Mouse (Mus musculus) liver, adult 2 months (tissue): ENCODE data around the gene Bmpr2. TPM values are rescaled to one million over a fixed set of nuclear protein-coding genes. Genes with fewer than 3 reads are reported as not detected.

ENCODE experiments used
- DNase-seq: peaks from one replicate; pipeline ENCODE4 v3.0.0-alpha.2; 2011; ENCODE audit warnings: low read depth, low spot score; ENCODE audit errors: extremely low read depth
- H3K27ac ChIP-seq: fragments of 200-500 bp; replicated peaks from 2 replicates; pipeline ENCODE4 v1.5.1; 2012; ENCODE audit warnings: low read depth, mild to moderate bottlenecking, control low read depth, inconsistent platforms, low read length; ENCODE audit not compliant: insufficient read depth
- H3K27me3 ChIP-seq: fragments of 200-500 bp; 2 replicates; pipeline ENCODE4 v1.6.1; 2012; ENCODE audit warnings: mild to moderate bottlenecking, moderate library complexity, low read length, inconsistent platforms; ENCODE audit not compliant: control insufficient read depth, insufficient read depth
- H3K36me3 ChIP-seq: fragments of 200-500 bp; 2 replicates; pipeline ENCODE4 v1.6.1; 2012; ENCODE audit warnings: low read length, inconsistent platforms; ENCODE audit not compliant: control insufficient read depth, insufficient read depth
- H3K4me1 ChIP-seq: fragments of 200-500 bp; 2 replicates; pipeline ENCODE4 v1.6.1; 2011; ENCODE audit warnings: low read length; ENCODE audit not compliant: control insufficient read depth, insufficient read depth
- H3K4me3 ChIP-seq: fragments of 200-500 bp; 2 replicates; pipeline ENCODE4 v1.5.1; 2011; ENCODE audit warnings: low read depth, mild to moderate bottlenecking, control low read depth, low read length, moderate library complexity; ENCODE audit not compliant: insufficient read depth
- H3K79me2 ChIP-seq: fragments of 200-500 bp; 2 replicates; pipeline ENCODE4 v1.6.1; 2012; ENCODE audit warnings: inconsistent platforms, mild to moderate bottlenecking, low read length, moderate library complexity; ENCODE audit not compliant: control insufficient read depth, insufficient read depth
- H3K9ac ChIP-seq: fragments of 200-500 bp; 2 replicates; pipeline ENCODE4 v1.6.1; 2012; ENCODE audit warnings: low read depth, mild to moderate bottlenecking, control low read depth, inconsistent platforms, low read length
- CTCF ChIP-seq: fragments of 200-500 bp; IDR thresholded peaks from 2 replicates; pipeline ENCODE4 v1.5.1; 2011; ENCODE audit warnings: low read depth, low read length, control low read depth
- POLR2A ChIP-seq: fragments of 200-500 bp; IDR thresholded peaks from 2 replicates; pipeline ENCODE4 v1.6.1; 2011; ENCODE audit warnings: low read length, control low read depth; ENCODE audit not compliant: insufficient read depth; ENCODE audit errors: extremely low read depth
- WGBS: fragments of 180-500 bp; shearing (Covaris S2); methylation state at CpG from one replicate; pipeline ENCODE4 v1.1.7; 2018; 5-methylcytosine and 5-hydroxymethylcytosine counted together
- polyA plus RNA-seq: library from polyadenylated mRNA; depleted of rRNA; stranded (reverse); fragments of >200 nt; gene quantifications from 2 replicates; pipeline ENCODE4 v1.2.3, GENCODE M21; 2012; rRNA removed
- total RNA-seq: library from RNA; depleted of rRNA; stranded (reverse); fragments of >200 nt; gene quantifications from 2 replicates; pipeline ENCODE4 v1.2.3, GENCODE M21; 2014; rRNA removed

Bmpr2 gene
- total RNA-seq: 16.2 and 16.6 TPM in 2 replicates
- polyA plus RNA-seq: 2.5 and 2.6 TPM in 2 replicates

- Histone ChIP-seq H3K27ac (peak within 1 kb of the TSS; percentile 89), H3K79me2 (peaks cover 5% of the 10 kb centered on the region; the same call in 1 of the 2 replicates), H3K4me1 (peaks cover 4% of the 10 kb centered on the region; the same call in 1 of the 2 replicates), H3K36me3 (no peaks in the 10 kb centered on the region), H3K9ac (peak within 1 kb of the TSS; percentile 96), H3K4me3 (peak within 1 kb of the TSS; percentile 92), H3K27me3 (no peaks in the 10 kb centered on the region)
- WGBS: under 1% methylated on average over 71 of the region's 75 CpGs
- TF ChIP-seq CTCF: no peak; the same call in 1 of the 2 replicates
- peak; percentile 77 for TF ChIP-seq POLR2A
- DNase-seq: peak; percentile 42
Observed at GRCm38 (mm10) chr1:59763164-59763768, at the start of gene Bmpr2. Gene Bmpr2, plus strand, starts transcription at chr1:59763400.

DNA sequence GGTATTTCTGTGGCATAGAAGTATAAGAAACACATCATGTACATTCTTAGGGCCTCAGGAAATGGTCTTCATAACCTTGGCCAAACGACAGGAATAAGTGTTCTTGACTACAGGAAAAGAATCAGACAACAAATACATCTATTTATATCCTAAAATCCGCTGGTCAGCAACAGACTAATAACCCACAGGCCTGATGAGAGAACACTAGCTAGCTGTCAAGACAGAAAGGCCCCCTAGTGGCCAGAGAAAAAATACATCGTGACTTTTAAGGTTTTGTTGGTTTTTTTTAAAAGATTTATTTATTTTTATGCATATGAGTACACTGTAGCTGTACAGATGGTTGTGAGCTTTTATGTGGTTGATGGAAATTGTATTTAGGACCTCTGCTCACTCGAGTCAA lies 43.3 kb upstream of the Bmpr2 start:
- WGBS: 45% methylated on average over 4 of the region's 4 CpGs
- peaks cover 10% of the 10 kb centered on the region for H3K36me3 ChIP-seq
- no peak overlapping the region for H3K9ac ChIP-seq
- no peaks in the 10 kb centered on the region for H3K4me1 ChIP-seq
- no peak overlapping the region for H3K27ac ChIP-seq
- H3K4me3 ChIP-seq: no peak overlapping the region
- no peaks in the 10 kb centered on the region for H3K79me2 ChIP-seq
- H3K27me3 ChIP-seq: no peaks in the 10 kb centered on the region
- no peak for TF ChIP-seq CTCF
- TF ChIP-seq POLR2A: no peak
- peak; percentile 21 for DNase-seq

DNA sequence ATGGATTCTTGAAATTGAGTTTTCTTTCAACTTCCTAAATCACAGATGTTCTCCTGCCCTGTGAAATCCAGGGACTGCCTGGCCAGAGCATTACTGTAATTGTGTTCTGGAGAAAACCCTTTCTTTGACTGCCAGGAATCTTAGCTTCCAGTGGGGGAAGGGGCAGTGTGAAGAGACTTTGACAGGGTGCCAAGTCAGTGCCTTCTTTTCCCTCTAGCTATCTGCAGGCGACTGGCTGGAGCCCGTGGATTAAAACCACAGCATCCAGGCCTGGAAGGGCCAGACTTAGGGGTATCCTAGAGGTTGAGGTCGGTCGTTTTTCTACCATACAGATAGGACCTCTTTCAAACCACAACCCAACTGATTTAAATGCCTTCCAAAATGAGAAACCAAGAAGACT lies 37.5 kb upstream of the Bmpr2 start:
- no peak for DNase-seq
- no peak for TF ChIP-seq CTCF
- no peak for TF ChIP-seq POLR2A
- no peak overlapping the region for H3K27ac ChIP-seq
- H3K79me2 ChIP-seq: no peaks in the 10 kb centered on the region
- no peak overlapping the region for H3K4me3 ChIP-seq
- H3K9ac ChIP-seq: no peak overlapping the region
- no peaks in the 10 kb centered on the region for H3K4me1 ChIP-seq
- no peaks in the 10 kb centered on the region for H3K36me3 ChIP-seq
- H3K27me3 ChIP-seq: no peaks in the 10 kb centered on the region
- WGBS: 56% methylated on average over 4 of the region's 4 CpGs

GRCm38 (mm10) chr1:59730106-59730505 lies 33.1 kb upstream of the Bmpr2 start:
- H3K27ac ChIP-seq: no peak overlapping the region
- 82% methylated on average over 8 of the region's 8 CpGs for WGBS
- H3K79me2 ChIP-seq: no peaks in the 10 kb centered on the region
- no peak for DNase-seq
- H3K4me3 ChIP-seq: no peak overlapping the region
- no peak for TF ChIP-seq POLR2A
- no peak for TF ChIP-seq CTCF
- H3K4me1 ChIP-seq: no peaks in the 10 kb centered on the region
- H3K9ac ChIP-seq: no peak overlapping the region
- no peaks in the 10 kb centered on the region for H3K27me3 ChIP-seq
- no peaks in the 10 kb centered on the region for H3K36me3 ChIP-seq

- TF ChIP-seq POLR2A: no peak
- no peak for TF ChIP-seq CTCF
- DNase-seq: no peak
- Histone ChIP-seq H3K4me1 (no peaks in the 10 kb centered on the region), H3K36me3 (no peaks in the 10 kb centered on the region), H3K9ac (no peak overlapping the region), H3K27ac (no peak overlapping the region), H3K27me3 (no peaks in the 10 kb centered on the region), H3K4me3 (no peak overlapping the region), H3K79me2 (no peaks in the 10 kb centered on the region)
- 88% methylated on average over 4 of the region's 4 CpGs for WGBS
Observed at GRCm38 (mm10) chr1:59730737-59731136, 32.5 kb upstream of the Bmpr2 start.

GRCm38 (mm10) chr1:59734076-59734475 lies 29.1 kb upstream of the Bmpr2 start:
- 52% methylated on average over 6 of the region's 6 CpGs for WGBS
- H3K4me3 ChIP-seq: no peak overlapping the region
- H3K36me3 ChIP-seq: no peaks in the 10 kb centered on the region
- no peak for TF ChIP-seq POLR2A
- TF ChIP-seq CTCF: no peak
- no peak overlapping the region for H3K9ac ChIP-seq
- H3K4me1 ChIP-seq: no peaks in the 10 kb centered on the region; the same call in 1 of the 2 replicates
- H3K27ac ChIP-seq: no peak overlapping the region
- DNase-seq: no peak
- no peaks in the 10 kb centered on the region for H3K79me2 ChIP-seq
- H3K27me3 ChIP-seq: no peaks in the 10 kb centered on the region
